In genomic region chr11:89039325-89039724, GRCm38 (mm10) we compare ENCODE assay signal across 9 mouse cellular contexts. TPM values are rescaled to one million over a fixed set of nuclear protein-coding genes. Genes with fewer than 3 reads are reported as not detected.
DNase-seq lines count a peak whose midpoint lies in the region; ATAC-seq lines count a peak whose summit lies in the region.
"Had no signal": no experiment of that assay in that cellular context is flagged by ENCODE, and none has a peak within 500 bp of the region (broad histone marks: within the 10 kb centered on the region; RNA-seq: fewer than 3 reads in every experiment).

No protein-coding gene starts in this region.

- H3K4me3 ChIP-seq in embryonic facial prominence, embryonic 13.5 days = no peak overlapping the region

- no peaks in the 10 kb centered on the region for H3K4me1 ChIP-seq in embryonic facial prominence, embryonic 13.5 days

- no peak overlapping the region for H3K9ac ChIP-seq in embryonic facial prominence, embryonic 13.5 days

- WGBS in embryonic facial prominence, embryonic 13.5 days = 31% methylated on average over 3 of the region's 3 CpGs

- no peak overlapping the region for H3K27ac ChIP-seq in embryonic facial prominence, embryonic 13.5 days

- H3K27me3 ChIP-seq in embryonic facial prominence, embryonic 13.5 days = no peaks in the 10 kb centered on the region
- H3K27me3 ChIP-seq in splenic B cell, adult 2 months (ENCODE audit: control insufficient read depth, insufficient read depth, low read length, poor library complexity, severe bottlenecking) = no peaks in the 10 kb centered on the region

- peak; percentile 30 to 59 for DNase-seq in cerebellum, adult 18-20 months
- no peak for DNase-seq in cerebellum, adult 11 months
- DNase-seq in right cerebral cortex, adult 18-20 months = peak; percentile 35
- no peak for DNase-seq in right cerebral cortex, postnatal 25 days
- peak; percentile 83 for DNase-seq in kidney, postnatal 10 days
- peak; percentile 62 for DNase-seq in lung, postnatal 25 days (ENCODE audit: low spot score)
- DNase-seq in splenic B cell, adult 2 months (ENCODE audit: low read depth, low spot score) = peak; percentile 90

- H3K4me2 ChIP-seq in embryonic facial prominence, embryonic 13.5 days = no peak overlapping the region

- ATAC-seq in embryonic facial prominence, embryonic 13.5 days (ENCODE audit: insufficient number of reproducible peaks, insufficient read depth, low FRiP score, low TSS enrichment, low read depth) = 0 out of 2 replicates have a peak, but pooled peaks have one; percentile 52

- peaks cover 62% of the 10 kb centered on the region for H3K36me3 ChIP-seq in embryonic facial prominence, embryonic 13.5 days
- H3K36me3 ChIP-seq in splenic B cell, adult 2 months (ENCODE audit: control insufficient read depth, insufficient read depth, low read length, poor library complexity, severe bottlenecking) = peaks cover 9% of the 10 kb centered on the region; the same call in 1 of the 2 replicates

- no peaks in the 10 kb centered on the region for H3K9me3 ChIP-seq in embryonic facial prominence, embryonic 13.5 days

RNA-seq across cellular contexts. Expression of gene Dgke, which starts 27.3 kb away (rescaled TPM):
- 4.8 and 5.1 TPM in 2 replicates for polyA plus RNA-seq in embryonic facial prominence, embryonic 13.5 days (2015; fragmentation: Nextera tagmentation; extraction: Ambion mirVana)

RNA-seq across cellular contexts. Expression of gene Gm525, which starts 34.3 kb away (rescaled TPM):
- 1.7 and 2.0 TPM in 2 replicates for polyA plus RNA-seq in embryonic facial prominence, embryonic 13.5 days (2015; fragmentation: Nextera tagmentation; extraction: Ambion mirVana)
- polyA plus RNA-seq: heart, embryonic 14.5 days had no signal

RNA-seq across cellular contexts. Expression of gene Trim25, which starts 40.1 kb away (rescaled TPM):
- polyA plus RNA-seq in embryonic facial prominence, embryonic 13.5 days (2015; fragmentation: Nextera tagmentation; extraction: Ambion mirVana) = 6.0 and 7.1 TPM in 2 replicates

Comparison
In these comparisons a context has a peak if more than half of its experiments do, and no peak if none do; other contexts are left out.
1. DNase-seq: peak in cerebellum, adult 18-20 months (2 of 2), right cerebral cortex, adult 18-20 months (single experiment), kidney, postnatal 10 days (single experiment), lung, postnatal 25 days (single experiment) and splenic B cell, adult 2 months (single experiment); none in cerebellum, adult 11 months (single experiment) and right cerebral cortex, postnatal 25 days (single experiment).